Mouse (Mus musculus): Measurements from ENCODE around the gene Rpl13a.
"Not testable (repeated sequence)": the region's sequence is repeated elsewhere in the genome, so short reads cannot be mapped to it uniquely, and the experiment has no call there.

Gene Rpl13a

DNA sequence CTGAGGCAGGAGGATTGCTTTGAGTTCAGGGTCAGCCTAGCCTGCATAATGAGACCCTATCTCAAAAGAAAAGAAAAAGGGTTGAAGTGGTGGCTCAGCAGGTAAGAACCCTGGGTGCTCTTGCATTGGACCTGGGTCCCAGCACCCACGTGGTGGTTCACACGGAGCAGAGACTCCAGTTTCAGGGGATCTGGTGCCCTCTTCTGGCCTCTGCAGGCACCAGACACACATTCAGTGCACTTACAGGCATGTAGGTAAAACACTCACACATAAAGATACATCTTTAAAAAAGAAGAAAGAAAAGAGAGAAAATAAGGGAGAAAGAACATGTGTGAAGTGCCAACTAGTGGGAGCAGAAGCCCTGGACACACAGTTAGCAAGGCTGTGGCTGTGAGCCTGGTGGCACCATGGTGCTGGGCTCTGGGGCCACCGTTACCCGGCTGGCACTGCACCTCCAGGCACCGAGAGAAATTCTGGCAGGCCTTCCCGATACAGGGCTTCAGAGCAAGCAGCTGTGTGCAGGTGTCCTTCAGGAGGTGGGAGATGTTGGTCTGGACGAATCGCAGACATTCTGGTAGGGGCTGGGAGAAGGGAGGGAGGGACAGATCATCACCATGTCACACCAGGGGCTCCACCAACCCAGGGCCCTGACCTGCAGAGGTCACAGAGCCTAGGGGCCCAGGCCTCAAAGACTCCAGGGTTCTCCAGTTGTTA, 5.0 kb upstream of the Rpl13a start:
- no peak for DNase-seq

DNA sequence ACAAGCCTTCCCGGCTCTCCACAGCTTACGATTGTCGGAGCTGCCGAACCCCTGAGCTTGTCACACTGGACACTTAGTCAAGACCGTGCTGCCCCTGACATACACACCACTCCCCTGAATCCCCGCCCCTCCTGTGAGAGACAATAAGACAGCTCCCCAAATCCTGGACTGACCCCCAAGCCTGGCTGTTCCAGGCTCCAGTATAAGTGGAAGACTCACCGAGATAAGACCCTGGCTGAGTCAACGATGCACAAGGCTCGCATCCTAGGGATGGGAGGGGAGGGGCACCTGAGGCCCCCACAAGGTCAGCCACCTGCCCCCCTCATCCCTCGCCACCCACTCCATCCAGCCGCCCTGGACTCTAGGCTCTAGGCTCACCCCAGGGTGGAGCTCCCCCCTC, 3.3 kb upstream of the Rpl13a start:
- DNase-seq, result no peak

DNA sequence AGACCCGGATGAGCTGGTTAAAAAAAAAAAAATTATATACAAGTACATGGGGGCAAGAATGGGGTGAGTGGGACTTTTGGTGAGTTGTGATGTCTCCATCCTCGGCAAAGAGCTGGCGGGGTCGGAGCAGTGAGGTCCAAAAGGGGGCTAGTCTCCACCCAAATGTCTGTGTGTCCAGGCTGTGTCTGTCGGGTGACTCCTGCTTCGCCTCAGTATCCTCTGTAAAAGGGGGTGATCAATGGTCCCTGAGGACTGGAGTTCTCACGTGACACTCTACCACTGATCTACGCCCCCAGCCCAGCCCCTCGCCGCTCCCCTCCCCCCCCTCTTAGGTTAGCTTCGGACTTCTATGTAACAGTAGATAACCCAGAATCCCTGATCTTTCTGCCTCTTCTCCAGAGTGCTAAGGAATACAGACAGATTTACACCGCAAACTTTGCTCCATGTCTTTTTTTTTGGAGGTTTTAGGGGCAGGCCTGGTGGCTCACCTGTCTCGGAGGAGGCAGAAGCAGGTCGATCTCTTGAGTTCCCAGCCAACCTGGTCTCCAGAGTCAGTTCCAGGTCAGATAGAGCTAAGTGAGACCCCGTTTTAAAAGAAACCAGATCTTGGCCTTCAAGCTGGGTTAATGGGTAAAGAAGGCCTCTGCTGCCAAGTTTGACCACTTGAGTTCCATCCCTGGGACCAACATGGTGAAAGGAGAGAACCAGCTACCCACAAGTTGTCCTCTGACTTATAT, 1.4 kb upstream of the Rpl13a start:
- no peak for DNase-seq

DNA sequence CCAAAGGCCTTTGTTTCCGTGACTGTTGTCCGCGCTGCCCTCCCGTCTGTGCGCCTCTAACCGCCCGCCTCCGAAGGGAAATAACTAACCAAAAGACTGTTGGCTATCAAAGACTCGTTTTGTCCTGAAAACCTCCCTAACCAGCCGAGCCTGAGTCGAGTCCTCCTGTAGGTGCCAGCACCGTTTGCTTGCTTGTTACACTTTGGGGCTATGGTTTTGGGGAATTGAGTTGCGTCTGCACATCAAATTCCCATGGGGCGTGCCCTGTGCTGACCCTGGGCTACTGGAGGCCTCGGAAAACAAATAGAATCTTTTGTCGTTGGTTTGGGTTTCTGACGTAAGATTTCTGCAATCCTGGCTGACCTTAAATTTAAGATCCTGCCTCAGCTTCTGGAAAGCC, 757 bp upstream of the Rpl13a start:
- DNase-seq, result peak; percentile 56

DNA sequence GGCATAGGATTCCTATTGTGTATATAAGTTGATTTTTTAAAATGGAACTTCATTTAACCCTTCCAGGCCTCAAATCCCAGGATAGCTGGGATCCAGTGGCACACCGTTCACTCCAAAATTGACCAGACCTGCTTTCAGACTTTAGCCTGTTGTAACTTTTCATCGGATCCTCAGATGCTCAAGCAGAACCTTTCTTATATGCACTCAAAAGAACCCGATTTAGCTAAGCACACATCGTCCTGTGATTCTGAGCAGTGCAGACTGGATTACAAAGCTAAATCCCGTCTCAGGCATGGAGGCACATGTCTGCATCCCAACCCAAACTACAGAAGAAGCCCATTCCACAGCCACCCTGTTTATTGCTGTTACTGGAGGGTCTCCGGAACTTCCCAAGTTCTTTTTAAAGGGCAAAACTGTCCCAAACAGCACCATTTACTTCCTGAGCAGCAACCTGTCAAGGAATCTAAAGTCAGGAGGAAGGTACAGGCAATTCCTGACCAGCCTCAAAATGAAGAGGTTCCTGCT, 799 bp downstream of the Rpl13a start:
- no peak for DNase-seq

DNA sequence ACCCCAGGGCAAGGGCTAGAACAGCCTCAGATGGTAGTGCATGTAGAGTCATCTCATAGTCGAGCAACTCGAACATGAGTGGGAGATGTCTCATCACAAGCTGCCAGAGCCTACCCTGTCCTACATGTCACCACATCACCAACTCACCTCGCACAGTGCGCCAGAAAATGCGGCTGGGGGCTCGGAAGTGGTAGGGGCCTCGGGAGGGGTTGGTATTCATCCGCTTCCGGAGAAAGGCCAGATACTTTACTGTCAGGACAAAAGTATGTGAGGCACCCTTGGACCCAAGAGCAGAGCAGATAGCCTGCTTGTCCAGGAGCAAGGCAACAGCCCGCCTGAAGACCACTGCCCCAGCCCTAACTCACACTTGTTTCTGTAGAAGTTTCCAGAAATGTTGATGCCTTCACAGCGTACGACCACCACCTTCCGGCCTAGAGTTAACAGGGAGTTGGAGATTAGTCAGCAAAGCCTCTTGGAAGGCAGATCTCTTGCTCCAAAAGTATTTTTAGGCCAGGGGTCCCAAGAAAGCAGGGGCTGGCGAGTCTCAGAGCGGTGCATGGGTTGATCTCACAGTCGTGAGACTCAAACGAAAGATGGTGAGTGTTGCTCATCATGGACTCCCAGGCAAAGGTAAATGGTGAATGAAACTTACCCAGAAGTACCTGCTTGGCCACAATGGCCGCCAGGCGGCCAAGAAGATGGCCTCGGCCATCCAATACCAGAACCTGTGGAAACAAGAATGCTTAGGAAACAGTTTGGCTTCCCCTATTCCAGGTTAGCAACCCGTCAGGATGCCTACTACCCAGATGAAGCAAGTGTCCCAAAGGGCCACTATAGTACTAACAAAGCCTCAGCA, 1.5 kb downstream of the Rpl13a start:
- no peak for DNase-seq

DNA sequence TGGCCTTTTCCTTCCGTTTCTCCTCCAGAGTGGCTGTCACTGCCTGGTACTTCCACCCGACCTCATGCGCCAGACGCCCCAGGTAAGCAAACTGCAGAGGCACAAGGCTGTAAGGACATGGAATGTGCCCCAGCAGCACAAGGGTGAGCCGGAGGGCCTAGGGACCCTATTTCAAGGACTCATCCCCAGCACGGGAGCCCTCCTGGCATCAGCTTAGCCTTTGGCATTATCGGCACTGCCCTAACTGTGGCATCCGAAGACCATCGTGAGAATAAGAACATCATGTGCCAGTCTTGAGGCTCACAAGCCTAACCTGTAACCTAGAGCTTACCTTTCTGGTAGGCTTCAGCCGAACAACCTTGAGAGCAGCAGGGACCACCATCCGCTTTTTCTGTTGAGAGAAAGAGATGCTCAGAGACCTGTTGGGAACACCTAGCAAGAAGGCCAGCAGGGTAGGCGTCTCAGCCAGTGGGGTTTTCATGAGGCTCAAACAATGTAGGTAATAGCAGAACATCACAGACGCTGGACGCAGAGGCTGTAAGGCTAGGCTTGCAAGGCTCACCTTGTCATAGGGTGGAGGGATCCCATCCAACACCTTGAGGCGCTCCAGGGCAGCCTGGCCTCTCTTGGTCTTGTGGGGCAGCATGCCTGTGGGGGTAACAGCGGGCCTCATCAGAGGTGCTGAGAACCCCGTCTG, 2.3 kb downstream of the Rpl13a start:
- DNase-seq, result no peak

DNA sequence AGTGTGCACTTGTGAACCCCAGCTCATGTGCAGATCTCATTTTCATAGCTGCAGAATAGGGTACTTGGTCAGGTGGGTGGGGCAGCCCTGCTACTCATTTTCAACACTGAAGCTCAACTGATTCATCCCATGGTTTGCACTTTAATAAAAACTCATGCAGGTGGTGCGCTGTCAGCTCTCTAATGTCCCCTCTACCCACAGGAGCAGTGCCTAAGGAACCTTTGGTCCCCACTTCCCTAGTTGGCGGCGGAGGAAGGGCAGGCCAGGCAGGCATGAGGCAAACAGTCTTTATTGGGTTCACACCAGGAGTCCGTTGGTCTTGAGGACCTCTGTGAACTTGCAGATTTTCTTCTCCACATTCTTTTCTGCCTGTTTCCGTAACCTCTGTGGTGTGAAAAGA, 2.9 kb downstream of the Rpl13a start:
- not testable (repeated sequence) for DNase-seq

DNA sequence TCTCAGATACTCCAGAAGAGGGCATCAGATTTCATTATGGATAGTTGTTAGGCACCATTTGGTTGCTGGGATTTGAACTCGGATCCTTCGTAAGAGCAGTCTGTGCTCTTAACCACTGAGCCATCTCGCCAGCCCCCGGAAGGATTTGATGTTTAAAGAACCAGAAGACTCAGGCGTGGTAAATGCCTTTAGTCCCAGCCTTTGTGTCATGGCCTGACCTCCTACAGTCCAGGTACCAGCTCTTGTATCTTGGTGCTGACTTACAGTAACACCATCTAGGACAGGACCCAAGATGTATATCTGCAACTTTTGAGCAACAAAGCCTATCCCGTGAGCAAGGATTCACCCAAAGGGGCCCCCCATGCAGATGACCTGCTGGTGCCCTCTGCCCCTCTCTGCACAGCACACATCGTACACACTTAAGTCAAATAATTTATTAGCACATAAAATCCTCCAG, 3.4 kb downstream of the Rpl13a start:
- DNase-seq, result peak; percentile 64

DNA sequence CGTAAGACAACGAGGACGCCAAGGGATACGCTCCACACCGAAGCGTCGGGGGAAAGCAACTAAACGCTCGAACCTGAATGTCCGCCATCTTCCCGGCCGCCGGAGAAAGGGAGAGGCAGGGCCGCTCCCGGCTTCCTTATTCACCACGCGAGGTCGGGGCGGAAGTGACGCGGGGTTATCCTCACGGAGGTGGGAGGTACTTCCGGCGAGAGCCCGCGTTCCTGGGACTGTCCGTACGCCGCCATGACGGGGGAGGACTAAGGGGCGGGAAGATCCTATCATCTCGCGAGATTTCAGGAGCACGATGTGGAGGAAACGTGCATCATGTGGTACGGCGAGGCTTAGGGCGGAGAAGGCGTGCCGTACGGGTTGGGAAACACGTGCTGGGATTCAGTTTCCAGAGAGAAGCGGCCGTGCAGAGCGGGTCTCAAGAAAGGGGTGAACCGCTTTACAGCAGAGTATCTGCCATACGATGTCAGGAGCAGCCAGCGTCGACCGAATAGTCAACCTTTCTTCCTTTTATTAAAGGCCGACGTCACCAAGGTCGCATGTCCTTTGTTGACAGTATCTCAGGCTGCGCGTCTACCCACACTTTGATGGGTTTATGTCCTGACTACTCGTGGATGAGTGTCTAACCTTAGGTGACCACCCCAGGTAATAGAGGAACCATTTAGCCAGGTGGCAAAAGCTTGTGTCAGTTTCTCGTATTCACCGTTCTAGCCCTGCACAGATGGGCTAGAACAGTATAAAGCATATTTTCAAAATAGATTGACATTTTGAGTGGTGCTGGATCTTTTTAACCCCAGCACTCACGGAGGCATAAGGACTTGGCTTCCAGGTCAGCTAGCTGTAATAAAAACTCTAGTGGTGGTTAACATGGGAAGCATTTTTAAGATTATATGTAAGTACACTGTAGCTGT, 4.1 kb downstream of the Rpl13a start, which contains the start of gene Rps11:
Rps11 (minus strand) TSS at position 216 of the 920 bp plus-strand sequence.
- peak; percentile 99 for DNase-seq

DNA sequence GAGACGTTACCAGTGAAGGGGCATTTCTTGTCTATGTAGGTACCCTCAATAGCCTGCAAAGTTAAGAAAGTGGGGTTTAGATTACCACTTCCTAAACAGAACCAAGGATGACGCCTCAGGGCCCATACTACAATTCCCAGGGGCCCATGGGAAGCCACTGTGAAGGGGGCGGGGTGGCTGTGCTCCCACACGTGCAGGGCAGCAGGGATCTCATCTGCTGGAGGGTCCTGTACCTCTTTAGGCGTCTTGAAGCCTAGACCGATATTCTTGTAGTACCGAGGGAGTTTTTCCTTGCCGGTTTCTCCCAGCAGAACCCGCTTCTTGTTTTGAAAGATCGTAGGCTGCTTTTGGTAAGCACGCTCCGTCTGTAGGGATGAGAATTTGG, 5.4 kb downstream of the Rpl13a start:
- DNase-seq, result peak; percentile 54

DNA sequence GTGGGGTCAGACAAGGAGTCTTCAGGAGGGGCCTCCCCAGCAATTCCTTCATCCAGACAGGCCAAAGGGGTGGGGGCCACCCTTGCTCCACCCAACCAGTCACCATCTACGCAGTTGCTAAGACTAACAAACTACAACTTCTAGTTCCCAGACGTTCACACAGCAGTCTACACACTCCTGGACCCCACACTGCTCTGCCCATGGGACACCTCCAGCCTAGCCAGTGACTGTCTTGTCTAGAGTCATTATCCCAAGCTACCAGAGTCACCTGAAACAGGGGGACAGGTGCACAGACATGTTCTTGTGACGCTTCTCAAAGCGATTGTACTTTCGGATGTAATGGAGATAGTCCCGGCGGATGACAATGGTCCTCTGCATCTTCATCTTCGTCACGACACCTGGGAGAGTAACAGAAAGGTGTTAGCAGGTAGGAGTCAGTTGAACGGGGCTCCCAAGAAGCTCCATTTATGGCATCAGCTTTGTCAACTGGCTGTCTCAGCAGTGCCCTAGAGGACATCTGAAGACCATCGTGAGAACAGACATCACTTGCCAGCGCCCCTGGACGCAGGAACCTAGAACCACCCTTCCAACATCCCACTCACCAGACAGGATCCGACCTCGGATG, 5.9 kb downstream of the Rpl13a start:
- no peak for DNase-seq

DNA sequence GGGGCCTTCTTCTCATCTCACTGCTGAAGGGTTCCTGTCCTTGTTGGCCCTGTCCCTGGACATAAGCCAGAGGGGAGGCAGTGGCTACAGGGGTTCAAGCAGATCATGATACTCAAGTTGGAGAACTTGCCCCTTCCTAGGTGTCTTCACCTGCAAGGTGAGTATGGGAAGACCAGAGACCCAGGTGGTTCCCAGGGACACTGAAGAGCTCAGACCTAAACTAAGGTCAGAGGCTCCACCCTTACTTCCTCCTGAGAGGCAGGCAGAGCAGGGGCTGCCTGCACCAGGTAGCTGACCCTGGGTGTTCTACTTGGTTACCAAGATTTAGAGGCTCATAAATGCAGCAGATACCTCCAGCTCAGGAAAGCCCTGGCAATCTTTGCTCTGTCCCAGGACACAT, 6.6 kb downstream of the Rpl13a start:
- DNase-seq, result no peak

DNA sequence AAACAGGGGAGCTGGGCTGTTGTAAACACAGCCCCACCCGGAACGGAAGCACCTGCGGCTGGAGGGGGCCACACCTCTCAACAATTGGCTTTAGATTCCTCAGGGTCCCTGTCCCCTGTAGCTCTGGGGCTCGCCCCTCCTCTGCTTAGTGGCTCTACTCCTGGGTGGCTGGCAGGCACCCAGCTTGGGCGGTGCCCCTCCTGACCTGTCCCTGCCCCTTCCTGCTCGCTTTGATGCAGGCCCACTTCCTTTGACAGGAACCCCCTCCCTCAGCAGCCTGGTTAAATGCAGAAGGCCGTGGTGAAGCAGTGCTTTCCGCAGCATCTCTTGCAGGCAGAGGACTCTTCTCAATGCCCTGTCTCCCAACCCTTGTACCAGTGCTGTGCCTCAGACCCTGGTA, 7.2 kb downstream of the Rpl13a start:
- peak; percentile 44 for DNase-seq

DNA sequence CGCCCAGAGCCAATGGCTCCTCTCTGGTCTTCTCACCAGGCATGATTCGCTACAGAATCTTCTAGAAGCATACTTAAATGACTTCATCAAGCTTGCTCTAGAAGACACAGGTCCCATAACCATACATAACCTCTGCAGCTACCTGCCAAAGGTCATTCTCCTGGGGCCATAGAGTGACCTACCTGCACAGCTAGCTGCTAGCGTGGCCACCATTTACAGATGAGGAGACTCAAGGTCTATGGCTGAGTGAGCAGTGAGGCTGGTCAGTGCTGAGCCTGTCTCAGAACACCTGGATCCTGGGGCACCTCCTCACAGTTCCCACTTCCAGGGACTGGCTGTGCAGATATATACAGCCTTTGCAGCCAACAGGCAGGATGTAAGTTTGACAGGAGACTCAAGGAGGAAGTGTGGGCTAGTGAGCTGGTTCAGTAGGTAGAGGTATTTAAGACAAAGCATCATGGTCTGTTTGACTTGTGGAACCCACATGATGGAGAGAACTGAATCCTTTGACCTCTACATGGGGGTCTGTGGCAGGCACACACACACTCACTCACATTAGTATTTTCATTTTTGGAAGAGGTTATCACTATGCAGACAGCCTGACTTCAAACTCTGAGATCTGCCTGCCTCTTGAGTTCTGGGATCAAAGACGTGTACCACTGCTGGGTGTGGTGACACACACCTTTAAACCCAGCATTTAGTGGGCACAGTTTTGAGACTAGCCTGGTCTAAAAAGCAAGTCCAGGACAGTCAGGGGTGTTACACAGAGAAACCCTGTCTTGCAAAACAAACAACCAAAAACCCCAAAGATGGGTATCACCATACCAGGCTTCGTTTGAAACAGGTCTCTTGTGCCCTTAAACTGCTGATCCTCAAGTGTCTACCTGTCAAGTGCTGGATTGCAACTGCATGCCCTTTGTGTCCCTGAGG, 8.5 kb downstream of the Rpl13a start:
- no peak for DNase-seq

DNA sequence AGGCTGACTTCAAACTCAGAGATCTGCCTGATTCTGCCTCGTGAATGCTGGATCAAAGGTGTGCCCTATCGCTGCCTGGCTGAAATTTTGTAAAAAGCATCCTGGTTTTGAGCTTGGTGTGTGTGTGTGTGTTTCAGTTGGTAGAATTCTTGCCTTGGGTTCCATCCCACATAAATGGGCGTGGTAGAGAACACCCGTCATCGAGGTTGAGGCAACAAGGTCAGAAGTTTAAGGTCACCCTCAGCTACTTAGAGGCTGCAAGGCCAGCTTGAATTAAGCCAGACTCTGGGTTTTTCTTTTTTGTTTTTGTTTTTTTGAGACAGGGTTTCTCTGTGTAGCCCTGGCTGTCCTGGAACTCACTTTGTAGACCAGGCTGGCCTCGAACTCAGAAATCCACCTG, 10.2 kb downstream of the Rpl13a start:
- no peak for DNase-seq

DNA sequence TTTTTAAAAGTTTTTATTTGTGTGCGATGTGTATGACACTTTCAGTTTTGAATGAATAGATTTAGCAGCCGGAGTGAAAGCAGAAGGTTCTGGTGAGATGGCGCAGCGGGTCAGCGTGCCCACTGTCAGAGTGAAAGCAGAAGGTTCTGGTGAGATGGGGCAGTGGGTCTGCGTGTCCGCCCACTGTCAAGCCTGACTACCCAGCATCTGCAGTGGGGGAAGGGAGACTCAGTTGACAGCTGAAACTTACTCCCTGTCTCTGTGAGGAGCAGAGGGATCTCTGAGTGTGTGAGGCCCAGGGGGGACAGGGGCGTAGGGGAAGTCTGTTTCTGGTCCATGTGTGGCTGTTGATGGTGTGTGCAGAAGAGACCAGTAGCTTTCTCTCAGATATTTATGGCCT, 11.0 kb downstream of the Rpl13a start:
- no peak for DNase-seq

DNA sequence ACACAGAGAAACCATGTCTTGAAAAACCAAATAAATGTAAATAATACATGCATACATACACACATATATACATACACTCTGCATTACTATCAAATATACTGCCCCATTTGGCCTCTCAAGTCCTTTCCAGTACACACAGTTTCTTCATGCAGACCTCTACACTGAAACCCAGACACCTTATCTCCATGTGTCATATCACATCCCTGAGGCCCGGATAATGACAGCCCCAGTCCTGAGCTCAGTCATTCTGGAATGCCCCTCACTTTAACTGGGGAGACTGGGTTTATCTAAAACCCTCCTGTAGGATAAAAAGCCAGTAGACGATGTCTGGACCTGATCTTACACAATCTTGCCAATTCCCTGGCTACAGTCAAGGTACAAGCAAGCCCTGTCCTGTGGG, 15.1 kb downstream of the Rpl13a start:
- DNase-seq, result no peak

DNA sequence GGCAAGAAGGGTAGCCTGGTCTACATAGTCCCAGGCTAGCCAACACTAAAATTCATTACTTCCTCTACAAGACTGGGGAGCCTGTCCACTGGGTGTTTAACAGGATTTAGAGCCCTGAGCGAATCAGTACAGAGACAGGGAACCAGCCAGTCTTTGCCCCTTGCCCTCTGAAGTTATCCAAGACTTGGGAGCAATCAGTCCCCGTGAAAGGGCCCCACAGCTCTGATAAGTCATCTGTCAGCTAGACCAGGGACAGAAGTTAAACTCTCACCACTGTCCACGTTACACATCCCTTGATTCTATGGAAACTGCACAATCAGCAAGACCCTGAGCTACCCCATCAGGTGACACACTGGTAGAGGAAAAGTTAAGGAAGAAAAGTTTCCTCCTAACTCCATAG, 16.0 kb downstream of the Rpl13a start:
- DNase-seq, result no peak

DNA sequence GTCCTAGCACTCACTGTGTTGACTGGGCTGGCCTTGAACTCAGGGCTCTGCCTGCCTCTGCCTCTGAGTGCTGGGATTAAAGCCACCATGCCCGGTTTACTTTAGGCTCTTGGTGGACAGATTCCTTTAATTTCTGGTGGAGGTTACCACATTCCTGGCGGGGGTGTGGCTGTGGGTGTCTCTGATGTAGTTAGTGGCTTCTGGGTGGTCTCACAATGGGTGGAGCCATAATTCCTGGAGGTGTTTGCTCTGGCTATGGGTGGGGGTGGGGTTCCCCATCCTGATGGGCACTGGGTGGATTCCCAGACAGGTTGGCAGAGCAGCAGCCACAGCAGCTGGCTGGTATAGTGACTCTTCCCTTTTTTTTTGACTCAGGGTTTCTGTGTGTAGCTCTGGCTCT, 16.6 kb downstream of the Rpl13a start:
- no peak for DNase-seq

Data from liver (tissue).